Mouse (Mus musculus): ENCODE measurements at regions not wholly inside any gene's neighbourhood (a gene's known extent, or its start where the extent isn't known, plus 50 kb on each side); places are given as distances from the start of the nearest gene placed in this dataset.
"Not testable (repeated sequence)": the region's sequence is repeated elsewhere in the genome, so short reads cannot be mapped to it uniquely, and the experiment has no call there.

- no peak for ATAC-seq (replicated peaks; ENCODE audit: low FRiP score, poor library complexity, severe bottlenecking)
Measured at GRCm38 (mm10) chr12:71640058-71640501, 190.8 kb upstream of the Daam1 start.

DNA sequence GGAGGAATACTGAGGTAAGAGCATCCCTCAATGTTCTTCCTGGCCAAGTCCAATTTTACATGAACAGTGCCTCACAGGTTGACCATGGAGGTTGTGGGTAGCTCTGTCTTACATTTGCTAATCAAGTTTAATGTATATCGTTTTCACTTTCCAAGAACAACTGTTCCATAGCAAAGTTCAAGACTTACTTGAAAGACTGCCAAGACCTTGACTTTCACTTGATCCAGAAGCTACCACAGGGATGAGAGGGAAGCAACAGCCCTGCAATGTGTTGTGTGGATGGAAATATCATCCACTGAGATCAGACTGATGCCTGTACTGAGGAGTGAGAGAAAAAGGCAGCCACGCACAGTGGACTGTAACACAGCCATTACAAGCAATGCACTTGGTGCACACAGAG lies 189.4 kb upstream of the Daam1 start:
- no peak for ATAC-seq (replicated peaks; ENCODE audit: low FRiP score, poor library complexity, severe bottlenecking)

DNA sequence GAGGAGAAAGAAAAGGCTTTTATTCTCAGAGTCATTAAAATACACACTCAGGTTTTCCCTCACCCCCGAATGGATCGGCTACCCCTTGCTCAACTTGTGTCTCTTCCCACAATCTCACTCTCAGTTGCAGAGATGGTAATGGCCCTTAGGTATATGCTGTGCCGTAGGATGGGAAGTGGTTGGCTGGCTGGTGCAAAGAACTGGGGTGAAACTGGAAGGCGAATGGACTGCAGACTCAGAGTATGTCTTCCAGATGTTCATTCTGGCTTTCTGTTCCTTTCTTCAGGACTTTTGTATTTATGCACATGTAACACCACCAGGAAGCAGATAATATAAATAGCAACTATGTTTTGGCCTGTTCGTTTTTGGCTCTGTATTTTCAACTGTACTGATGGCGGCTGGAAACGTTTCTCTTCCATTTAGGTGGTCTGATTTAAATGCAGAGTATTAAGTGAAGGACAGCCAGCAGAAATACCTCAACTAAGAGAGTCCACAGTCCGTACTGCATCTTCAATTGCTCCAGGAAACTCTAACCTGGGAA lies 188.0 kb upstream of the Daam1 start:
- ATAC-seq (replicated peaks; ENCODE audit: low FRiP score, poor library complexity, severe bottlenecking): no peak

DNA sequence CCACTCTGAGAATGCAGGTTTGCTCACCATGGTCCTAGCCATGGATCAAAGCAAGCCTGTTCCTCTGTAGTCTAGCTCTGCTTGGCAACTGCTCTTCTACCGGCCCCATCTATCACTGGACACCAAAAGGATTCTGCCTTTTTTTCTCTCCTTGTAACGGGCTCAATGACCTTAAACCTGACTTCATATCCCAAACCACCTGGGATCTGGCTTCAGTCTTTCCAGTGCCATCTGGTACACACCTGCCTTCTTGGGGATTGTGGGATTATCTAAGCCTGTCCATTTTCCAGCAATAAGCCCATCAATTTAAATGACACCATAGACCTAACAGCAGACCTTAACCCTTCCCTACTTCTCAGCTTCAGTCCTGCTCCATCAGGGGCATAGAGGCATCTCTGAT lies 179.6 kb upstream of the Daam1 start:
- no peak for ATAC-seq (replicated peaks; ENCODE audit: low FRiP score, poor library complexity, severe bottlenecking)

DNA sequence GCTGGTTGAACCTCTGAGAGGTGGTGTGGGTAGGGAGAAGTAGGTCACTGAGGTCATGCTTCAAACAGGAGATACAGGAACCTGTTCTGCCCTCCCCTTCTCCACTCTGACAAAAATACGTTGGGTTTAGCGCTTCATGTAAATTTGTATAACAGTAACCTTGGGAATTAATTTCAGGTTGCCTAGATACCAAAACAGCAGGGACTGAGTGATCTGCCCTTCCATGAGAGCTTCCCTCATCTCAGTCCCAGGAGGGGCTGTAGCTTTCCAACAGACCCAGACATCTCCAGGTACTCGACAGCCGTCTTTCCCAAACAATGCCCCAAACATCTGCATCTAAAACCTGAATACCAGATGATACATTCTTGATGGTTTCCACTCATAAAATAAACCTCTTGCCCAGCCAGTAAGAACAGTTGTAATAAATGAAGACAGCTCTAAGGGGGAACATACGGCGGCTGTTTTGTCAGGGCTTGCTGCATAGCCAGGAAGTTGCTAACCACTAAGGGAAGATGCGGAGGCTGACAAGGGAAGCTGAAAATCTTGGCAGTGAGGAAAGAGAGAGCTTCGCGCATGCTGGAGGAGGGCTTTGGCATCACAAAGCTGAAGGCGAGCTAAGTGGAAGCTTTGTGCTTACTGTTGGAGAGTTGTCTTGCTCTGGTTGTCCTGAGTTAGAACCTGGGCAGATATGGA lies 137.4 kb upstream of the Daam1 start:
- no peak for ATAC-seq (replicated peaks; ENCODE audit: low FRiP score, poor library complexity, severe bottlenecking)

GRCm38 (mm10) chr12:71701753-71702152 lies 129.1 kb upstream of the Daam1 start:
- ATAC-seq (replicated peaks; ENCODE audit: low FRiP score, poor library complexity, severe bottlenecking): no peak

GRCm38 (mm10) chr12:71702181-71702580 lies 128.7 kb upstream of the Daam1 start:
- no peak for ATAC-seq (replicated peaks; ENCODE audit: low FRiP score, poor library complexity, severe bottlenecking)

- ATAC-seq (replicated peaks; ENCODE audit: low FRiP score, poor library complexity, severe bottlenecking): no peak
Measured at GRCm38 (mm10) chr12:71703146-71703902, 127.6 kb upstream of the Daam1 start.

GRCm38 (mm10) chr12:71704431-71704830 lies 126.4 kb upstream of the Daam1 start:
- ATAC-seq (replicated peaks; ENCODE audit: low FRiP score, poor library complexity, severe bottlenecking): no peak

- 0 out of 2 replicates have a peak, but pooled peaks have one; percentile 57 for ATAC-seq (replicated peaks; ENCODE audit: low FRiP score, poor library complexity, severe bottlenecking)
Measured at GRCm38 (mm10) chr12:71707727-71708369, 123.0 kb upstream of the Daam1 start.

DNA sequence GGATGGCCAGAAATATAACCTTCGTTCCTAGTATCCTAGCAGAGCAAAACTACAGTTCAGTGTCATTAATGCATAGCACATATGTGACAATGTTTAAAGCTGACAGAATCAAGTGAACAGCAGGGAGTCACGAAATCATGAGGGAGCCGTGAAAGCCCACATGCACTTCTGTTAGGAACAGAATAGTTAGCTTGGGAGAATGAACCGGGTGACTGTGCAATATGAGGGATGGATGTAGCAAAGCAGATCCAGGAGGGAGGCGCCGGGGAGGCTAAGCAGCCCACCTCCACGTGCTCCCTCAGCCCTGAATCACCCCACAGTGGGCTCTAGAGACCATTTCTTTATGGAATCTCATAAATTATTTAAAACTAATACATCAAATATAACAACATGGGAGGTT lies 116.3 kb upstream of the Daam1 start:
- ATAC-seq (replicated peaks; ENCODE audit: low FRiP score, poor library complexity, severe bottlenecking): no peak

DNA sequence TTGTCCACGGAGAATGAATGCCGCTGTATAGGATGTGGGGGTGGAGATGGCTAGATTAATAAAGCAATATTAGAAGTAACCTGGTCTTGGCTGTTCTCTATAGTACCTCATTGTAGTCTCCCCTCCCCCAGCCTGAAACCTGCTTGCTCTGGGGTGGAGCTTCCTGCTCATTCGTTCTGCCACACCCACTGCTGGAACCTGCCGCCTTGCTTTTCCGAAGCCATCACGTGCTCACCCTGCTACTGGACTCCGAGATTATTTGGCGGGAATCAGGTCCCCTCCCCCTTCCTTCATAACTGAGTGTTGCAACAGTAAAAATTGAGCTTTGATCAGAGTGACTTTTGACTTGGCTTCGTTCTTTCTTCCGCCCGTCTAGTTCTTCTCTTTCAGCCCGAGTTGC lies 112.5 kb upstream of the Daam1 start:
- ATAC-seq (replicated peaks; ENCODE audit: low FRiP score, poor library complexity, severe bottlenecking): not testable (repeated sequence)

GRCm38 (mm10) chr12:71718911-71719310 lies 112.0 kb upstream of the Daam1 start:
- ATAC-seq (replicated peaks; ENCODE audit: low FRiP score, poor library complexity, severe bottlenecking): no peak

GRCm38 (mm10) chr12:71725140-71725539 lies 105.7 kb upstream of the Daam1 start:
- no peak for ATAC-seq (replicated peaks; ENCODE audit: low FRiP score, poor library complexity, severe bottlenecking)

DNA sequence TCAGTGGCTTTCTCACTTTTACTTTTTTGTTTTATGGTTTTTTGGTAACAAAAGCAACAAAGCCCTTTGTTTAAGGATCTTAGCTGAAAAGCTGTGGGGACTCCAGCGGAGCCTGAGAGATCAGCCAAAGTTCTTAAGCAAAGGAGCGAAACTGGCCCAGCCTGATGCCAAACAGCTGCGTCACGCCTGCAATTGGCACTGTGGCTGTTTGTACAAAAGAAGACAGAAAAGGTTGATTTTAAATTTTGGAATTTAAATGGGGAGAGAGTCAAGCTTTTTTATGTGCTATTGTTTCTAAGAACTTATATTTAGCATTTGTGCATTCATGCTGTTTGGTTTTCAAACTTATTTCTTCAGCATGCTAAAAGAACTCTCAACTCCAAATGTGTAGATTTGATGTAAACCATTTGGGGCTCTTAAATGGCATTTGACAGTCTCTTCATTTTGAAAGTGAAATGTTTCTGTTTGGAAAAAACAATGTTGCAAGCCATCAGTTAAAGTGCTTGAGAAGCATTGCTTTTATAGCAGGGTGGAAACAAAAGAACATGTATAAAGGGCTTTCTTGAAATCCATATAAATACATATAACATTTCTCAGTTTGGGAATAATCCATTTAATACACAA lies 105.1 kb upstream of the Daam1 start:
- no peak for ATAC-seq (replicated peaks; ENCODE audit: low FRiP score, poor library complexity, severe bottlenecking)

DNA sequence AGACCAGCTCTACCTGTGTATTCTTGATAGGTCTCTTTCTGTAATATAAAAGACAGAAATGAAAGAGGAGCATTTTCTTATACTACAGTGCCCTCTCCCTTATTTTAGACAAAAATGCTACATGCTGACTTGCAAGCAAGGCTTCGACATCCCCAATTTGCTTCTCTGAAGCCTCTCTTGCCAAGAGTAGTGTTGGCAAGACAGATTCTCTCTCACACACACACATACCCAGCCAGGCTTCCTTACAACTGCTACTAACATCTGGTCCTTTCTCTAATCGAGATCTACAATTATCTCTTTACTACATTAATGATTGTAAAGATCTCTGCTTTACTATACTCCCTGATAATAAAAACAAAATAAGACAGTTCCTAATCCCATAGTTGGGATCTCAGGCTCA lies 87.5 kb upstream of the Daam1 start:
- no peak for ATAC-seq (replicated peaks; ENCODE audit: low FRiP score, poor library complexity, severe bottlenecking)

DNA sequence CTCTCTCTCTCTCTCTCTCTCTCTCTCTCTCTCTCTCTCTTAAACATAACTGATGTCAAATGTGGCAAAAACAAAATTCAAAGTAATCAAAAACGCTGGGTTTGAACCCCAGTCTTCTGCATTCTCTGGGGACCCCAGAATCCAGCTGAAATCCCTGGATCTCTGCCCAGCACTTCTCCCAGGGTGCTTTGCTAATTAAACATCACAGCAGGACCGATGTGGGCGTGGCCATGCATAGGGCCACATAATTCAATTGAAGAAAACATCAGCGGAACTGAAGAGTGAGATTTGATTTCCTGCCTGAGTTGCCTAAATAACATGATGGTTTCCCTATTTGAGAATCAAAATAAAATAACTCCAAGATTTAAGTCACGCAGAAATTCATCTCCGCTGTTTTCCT lies 84.9 kb upstream of the Daam1 start:
- ATAC-seq (replicated peaks; ENCODE audit: low FRiP score, poor library complexity, severe bottlenecking): no peak

GRCm38 (mm10) chr12:71747386-71747785 lies 83.5 kb upstream of the Daam1 start:
- ATAC-seq (replicated peaks; ENCODE audit: low FRiP score, poor library complexity, severe bottlenecking): no peak

DNA sequence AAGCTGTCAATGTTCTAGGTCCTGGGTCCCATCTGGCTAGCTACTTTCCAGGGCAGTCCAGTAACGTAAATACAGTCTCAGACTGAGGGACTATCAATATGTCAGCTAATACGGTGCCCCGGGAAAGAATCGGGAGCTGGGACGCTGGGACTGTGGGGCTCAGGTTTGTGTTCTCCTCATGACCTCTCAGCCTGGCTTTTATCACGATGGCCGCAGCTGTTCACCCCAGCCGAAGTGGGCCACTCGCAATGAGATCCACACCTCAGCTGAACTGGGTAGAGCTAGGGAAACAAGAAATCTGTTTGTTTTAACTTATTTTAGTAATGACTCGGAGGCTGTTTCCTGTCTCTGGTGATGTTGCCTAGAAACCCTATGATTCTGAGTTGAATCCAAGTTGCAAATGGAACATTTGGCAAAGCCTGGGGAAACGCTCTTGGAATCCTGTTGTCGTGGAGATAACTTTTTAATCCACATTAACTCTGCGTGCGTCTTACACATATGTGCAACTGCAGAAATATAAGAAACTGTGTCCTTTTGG lies 83.0 kb upstream of the Daam1 start:
- no peak for ATAC-seq (replicated peaks; ENCODE audit: low FRiP score, poor library complexity, severe bottlenecking)

- ATAC-seq (replicated peaks; ENCODE audit: low FRiP score, poor library complexity, severe bottlenecking): no peak
Measured at GRCm38 (mm10) chr12:71748731-71749130, 82.1 kb upstream of the Daam1 start.
